Mouse (Mus musculus): ENCODE measurements at regions not wholly inside any gene's neighbourhood (a gene's known extent, or its start where the extent isn't known, plus 50 kb on each side); places are given as distances from the start of the nearest gene placed in this dataset.

DNA sequence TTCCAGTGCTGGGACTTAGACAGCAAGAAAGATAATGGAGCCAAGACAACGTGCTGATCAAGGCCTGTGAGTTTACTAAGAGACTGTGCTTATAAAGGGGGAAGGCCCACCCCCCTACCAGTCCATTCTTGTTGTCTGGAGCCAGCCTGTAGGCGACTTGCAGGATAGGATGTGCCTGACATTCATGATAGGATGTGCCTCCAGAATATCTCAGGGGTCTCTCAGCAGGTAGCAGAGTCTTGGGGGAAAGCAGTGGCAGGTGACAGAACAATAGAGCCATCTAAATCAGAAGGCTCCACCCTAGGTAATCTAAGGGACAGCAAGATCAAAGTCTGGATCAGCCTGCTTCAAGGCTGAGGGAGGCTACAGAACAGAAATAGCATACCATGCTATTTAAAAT lies 782.5 kb upstream of the Cntn5 start:
- Histone ChIP-seq H3K27me3 (ENCODE audit: control insufficient read depth, insufficient read depth, insufficient read length) (no peaks in the 10 kb centered on the region), H3K4me3 (no peak overlapping the region), H3K79me2 (ENCODE audit: control insufficient read depth, insufficient read depth) (no peaks in the 10 kb centered on the region), H3ac (ENCODE audit: control insufficient read depth, insufficient read length) (no peak overlapping the region), H3K4me2 (ENCODE audit: low read depth) (no peak overlapping the region), H3K36me3 (ENCODE audit: control insufficient read depth, insufficient read depth) (no peaks in the 10 kb centered on the region)
- TF ChIP-seq SRF (IDR thresholded peaks at IDR 0.05; ENCODE audit: control insufficient read depth, insufficient read length, low read depth) (no peak), E2F4 (IDR thresholded peaks at IDR 0.05; ENCODE audit: insufficient read depth) (no peak), REST (IDR thresholded peaks at IDR 0.05; ENCODE audit: insufficient read depth, insufficient read length) (no peak), POLR2AphosphoS2 (IDR thresholded peaks at IDR 0.05; ENCODE audit: insufficient read length, low read depth) (no peak), POLR2A (IDR thresholded peaks at IDR 0.05; ENCODE audit: insufficient read length, low read depth) (no peak), CEBPB (IDR thresholded peaks at IDR 0.05; ENCODE audit: insufficient read depth, poor library complexity, severe bottlenecking) (no peak), USF1 (IDR thresholded peaks at IDR 0.05; ENCODE audit: low read depth) (no peak), MYOG (IDR thresholded peaks at IDR 0.05; ENCODE audit: control insufficient read depth in 1 of 3, insufficient read depth in 1 of 3, insufficient read length in 2 of 3, low read depth in 2 of 3) (no peak), TCF12 (IDR thresholded peaks at IDR 0.05; ENCODE audit: insufficient read depth, poor library complexity, severe bottlenecking) (no peak), MAX (IDR thresholded peaks at IDR 0.05; ENCODE audit: low read depth) (no peak), TCF3 (IDR thresholded peaks at IDR 0.05; ENCODE audit: insufficient read length, low read depth) (no peak), MYOD1 (IDR thresholded peaks at IDR 0.05; ENCODE audit: control insufficient read depth in 1 of 3, insufficient read length in 2 of 3, low read depth in 2 of 3) (no peak)

DNA sequence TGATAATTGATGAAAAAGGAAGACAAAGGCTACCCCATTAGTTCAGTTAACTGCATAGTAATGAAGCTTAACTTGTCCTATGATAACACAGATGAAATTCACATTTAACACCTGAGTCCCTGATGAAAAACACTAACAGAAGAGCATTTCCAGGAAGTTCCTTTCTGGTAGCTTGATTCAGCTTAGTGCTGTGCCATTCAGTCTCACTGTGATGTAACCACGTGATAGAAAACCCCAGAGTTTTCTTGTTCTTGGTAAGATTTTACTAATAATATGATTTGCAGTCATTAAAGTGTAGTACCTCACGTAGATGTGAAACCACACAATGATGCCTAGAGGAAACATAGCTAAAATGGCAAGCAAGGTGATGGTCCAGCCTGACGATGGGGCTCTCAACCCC lies 767.4 kb upstream of the Cntn5 start:
- H3K4me2 ChIP-seq (ENCODE audit: low read depth), result no peak overlapping the region
- no peaks in the 10 kb centered on the region for H3K36me3 ChIP-seq (ENCODE audit: control insufficient read depth, insufficient read depth)
- no peak overlapping the region for H3ac ChIP-seq (ENCODE audit: control insufficient read depth, insufficient read length)
- H3K79me2 ChIP-seq (ENCODE audit: control insufficient read depth, insufficient read depth), result no peaks in the 10 kb centered on the region
- no peaks in the 10 kb centered on the region for H3K27me3 ChIP-seq (ENCODE audit: control insufficient read depth, insufficient read depth, insufficient read length)
- H3K4me3 ChIP-seq, result no peak overlapping the region
- TF ChIP-seq POLR2A (IDR thresholded peaks at IDR 0.05; ENCODE audit: insufficient read length, low read depth) (no peak), MYOD1 (IDR thresholded peaks at IDR 0.05; ENCODE audit: control insufficient read depth in 1 of 3, insufficient read length in 2 of 3, low read depth in 2 of 3) (no peak), TCF12 (IDR thresholded peaks at IDR 0.05; ENCODE audit: insufficient read depth, poor library complexity, severe bottlenecking) (no peak), REST (IDR thresholded peaks at IDR 0.05; ENCODE audit: insufficient read depth, insufficient read length) (no peak), USF1 (IDR thresholded peaks at IDR 0.05; ENCODE audit: low read depth) (no peak), CEBPB (IDR thresholded peaks at IDR 0.05; ENCODE audit: insufficient read depth, poor library complexity, severe bottlenecking) (no peak), E2F4 (IDR thresholded peaks at IDR 0.05; ENCODE audit: insufficient read depth) (no peak), MAX (IDR thresholded peaks at IDR 0.05; ENCODE audit: low read depth) (no peak), SRF (IDR thresholded peaks at IDR 0.05; ENCODE audit: control insufficient read depth, insufficient read length, low read depth) (no peak)

DNA sequence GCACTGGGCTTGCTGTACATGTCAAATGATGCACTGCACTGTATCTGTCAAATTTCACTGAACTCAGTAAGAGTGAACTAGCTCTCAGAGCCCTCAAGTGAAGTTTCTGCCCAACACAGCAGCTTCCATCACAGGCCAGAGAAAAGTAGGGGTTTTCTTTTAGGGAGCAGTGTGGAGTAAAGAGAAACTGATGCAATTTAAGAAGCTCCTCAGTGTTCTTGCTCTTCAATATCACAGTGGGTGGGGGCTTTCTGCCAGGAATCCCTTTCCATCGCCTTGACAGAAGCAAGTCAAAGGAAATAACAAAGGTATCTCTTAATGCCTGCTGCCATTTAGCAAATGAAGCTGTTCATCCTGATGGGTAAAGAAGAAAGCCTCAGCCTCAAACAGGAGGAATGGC lies 766.7 kb upstream of the Cntn5 start:
- no peaks in the 10 kb centered on the region for H3K79me2 ChIP-seq (ENCODE audit: control insufficient read depth, insufficient read depth)
- no peak overlapping the region for H3K4me2 ChIP-seq (ENCODE audit: low read depth)
- H3ac ChIP-seq (ENCODE audit: control insufficient read depth, insufficient read length), result no peak overlapping the region
- H3K36me3 ChIP-seq (ENCODE audit: control insufficient read depth, insufficient read depth), result no peaks in the 10 kb centered on the region
- TF ChIP-seq MAX (IDR thresholded peaks at IDR 0.05; ENCODE audit: low read depth) (no peak), MYOG (IDR thresholded peaks at IDR 0.05; ENCODE audit: control insufficient read depth in 1 of 3, insufficient read depth in 1 of 3, insufficient read length in 2 of 3, low read depth in 2 of 3) (no peak), USF1 (IDR thresholded peaks at IDR 0.05; ENCODE audit: low read depth) (no peak), POLR2AphosphoS2 (IDR thresholded peaks at IDR 0.05; ENCODE audit: insufficient read length, low read depth) (no peak), MYOD1 (IDR thresholded peaks at IDR 0.05; ENCODE audit: control insufficient read depth in 1 of 3, insufficient read length in 2 of 3, low read depth in 2 of 3) (no peak), TCF12 (IDR thresholded peaks at IDR 0.05; ENCODE audit: insufficient read depth, poor library complexity, severe bottlenecking) (no peak), CEBPB (IDR thresholded peaks at IDR 0.05; ENCODE audit: insufficient read depth, poor library complexity, severe bottlenecking) (no peak), SRF (IDR thresholded peaks at IDR 0.05; ENCODE audit: control insufficient read depth, insufficient read length, low read depth) (no peak), E2F4 (IDR thresholded peaks at IDR 0.05; ENCODE audit: insufficient read depth) (no peak), POLR2A (IDR thresholded peaks at IDR 0.05; ENCODE audit: insufficient read length, low read depth) (no peak)
- no peaks in the 10 kb centered on the region for H3K27me3 ChIP-seq (ENCODE audit: control insufficient read depth, insufficient read depth, insufficient read length)
- H3K4me3 ChIP-seq, result no peak overlapping the region

- H3ac ChIP-seq (ENCODE audit: control insufficient read depth, insufficient read length), result no peak overlapping the region
- H3K79me2 ChIP-seq (ENCODE audit: control insufficient read depth, insufficient read depth), result no peaks in the 10 kb centered on the region
- no peak overlapping the region for H3K4me3 ChIP-seq
- H3K27me3 ChIP-seq (ENCODE audit: control insufficient read depth, insufficient read depth, insufficient read length), result no peaks in the 10 kb centered on the region
- no peak overlapping the region for H3K4me2 ChIP-seq (ENCODE audit: low read depth)
- TF ChIP-seq USF1 (IDR thresholded peaks at IDR 0.05; ENCODE audit: low read depth) (no peak), CEBPB (IDR thresholded peaks at IDR 0.05; ENCODE audit: insufficient read depth, poor library complexity, severe bottlenecking) (no peak), POLR2A (IDR thresholded peaks at IDR 0.05; ENCODE audit: insufficient read length, low read depth) (no peak), MAX (IDR thresholded peaks at IDR 0.05; ENCODE audit: low read depth) (no peak), TCF12 (IDR thresholded peaks at IDR 0.05; ENCODE audit: insufficient read depth, poor library complexity, severe bottlenecking) (no peak), TCF3 (IDR thresholded peaks at IDR 0.05; ENCODE audit: insufficient read length, low read depth) (no peak), MYOG (IDR thresholded peaks at IDR 0.05; ENCODE audit: control insufficient read depth in 1 of 3, insufficient read depth in 1 of 3, insufficient read length in 2 of 3, low read depth in 2 of 3) (no peak), REST (IDR thresholded peaks at IDR 0.05; ENCODE audit: insufficient read depth, insufficient read length) (no peak), E2F4 (IDR thresholded peaks at IDR 0.05; ENCODE audit: insufficient read depth) (no peak), POLR2AphosphoS2 (IDR thresholded peaks at IDR 0.05; ENCODE audit: insufficient read length, low read depth) (no peak), SRF (IDR thresholded peaks at IDR 0.05; ENCODE audit: control insufficient read depth, insufficient read length, low read depth) (no peak), MYOD1 (IDR thresholded peaks at IDR 0.05; ENCODE audit: control insufficient read depth in 1 of 3, insufficient read length in 2 of 3, low read depth in 2 of 3) (no peak)
- H3K36me3 ChIP-seq (ENCODE audit: control insufficient read depth, insufficient read depth), result no peaks in the 10 kb centered on the region
Observed at GRCm38 (mm10) chr9:11629461-11629860, 724.9 kb upstream of the Cntn5 start.
